Mouse (Mus musculus): ENCODE results near the gene Itgb2. TPM values are rescaled to one million over a fixed set of nuclear protein-coding genes. Genes with fewer than 3 reads are reported as not detected.

Gene Itgb2
- polyA plus RNA-seq, 1 experiment from 2014 or later: 2.1 TPM

- WGBS: 57% methylated on average over 3 of the region's 3 CpGs
- no peak overlapping the region for H3K4me3 ChIP-seq (ENCODE audit: low read depth, low read length)
- no peak overlapping the region for H3K9ac ChIP-seq (ENCODE audit: low read depth, low read length)
- ATAC-seq: no peak
- H3K4me1 ChIP-seq (replicated peaks; ENCODE audit: control insufficient read depth, insufficient read depth, low read length): peaks cover 24% of the 10 kb centered on the region
- H3K36me3 ChIP-seq (ENCODE audit: control insufficient read depth, insufficient read depth): peaks cover 39% of the 10 kb centered on the region
- no peaks in the 10 kb centered on the region for H3K27me3 ChIP-seq (replicated peaks; ENCODE audit: control insufficient read depth, insufficient read depth, low read length)
- H3K4me2 ChIP-seq (replicated peaks; ENCODE audit: low read depth): peak overlapping the region; percentile 28
- no peak for TF ChIP-seq CTCF (IDR thresholded peaks at IDR 0.05; ENCODE audit: low read depth)
- H3K27ac ChIP-seq (ENCODE audit: low read depth, low read length): peak overlapping the region; percentile 36
- H3K9me3 ChIP-seq (ENCODE audit: control insufficient read depth): no peaks in the 10 kb centered on the region
Measured at GRCm38 (mm10) chr10:77586637-77587036, 56.6 kb downstream of the Itgb2 start.

- Histone ChIP-seq H3K36me3 (ENCODE audit: control insufficient read depth, insufficient read depth) (peaks cover 45% of the 10 kb centered on the region), H3K9me3 (ENCODE audit: control insufficient read depth) (no peaks in the 10 kb centered on the region), H3K4me2 (replicated peaks; ENCODE audit: low read depth) (peak overlapping the region; percentile 28), H3K9ac (ENCODE audit: low read depth, low read length) (no peak overlapping the region), H3K27ac (ENCODE audit: low read depth, low read length) (0 out of 2 replicates have a peak overlapping the region, but pooled peaks have one; percentile 36), H3K4me1 (replicated peaks; ENCODE audit: control insufficient read depth, insufficient read depth, low read length) (peaks cover 24% of the 10 kb centered on the region), H3K4me3 (ENCODE audit: low read depth, low read length) (no peak overlapping the region), H3K27me3 (replicated peaks; ENCODE audit: control insufficient read depth, insufficient read depth, low read length) (no peaks in the 10 kb centered on the region)
- no peak for TF ChIP-seq CTCF (IDR thresholded peaks at IDR 0.05; ENCODE audit: low read depth)
- 47% methylated on average over 6 of the region's 6 CpGs for WGBS
- no peak for ATAC-seq
Measured at GRCm38 (mm10) chr10:77587091-77587775, 57.2 kb downstream of the Itgb2 start.

- ATAC-seq: no peak
- Histone ChIP-seq H3K27me3 (replicated peaks; ENCODE audit: control insufficient read depth, insufficient read depth, low read length) (no peaks in the 10 kb centered on the region), H3K36me3 (ENCODE audit: control insufficient read depth, insufficient read depth) (peaks cover 53% of the 10 kb centered on the region), H3K27ac (ENCODE audit: low read depth, low read length) (no peak overlapping the region), H3K4me3 (ENCODE audit: low read depth, low read length) (no peak overlapping the region), H3K9me3 (ENCODE audit: control insufficient read depth) (no peaks in the 10 kb centered on the region), H3K9ac (ENCODE audit: low read depth, low read length) (no peak overlapping the region), H3K4me2 (replicated peaks; ENCODE audit: low read depth) (no peak overlapping the region), H3K4me1 (replicated peaks; ENCODE audit: control insufficient read depth, insufficient read depth, low read length) (peaks cover 21% of the 10 kb centered on the region)
- 70% methylated on average over 2 of the region's 2 CpGs for WGBS
- TF ChIP-seq CTCF (IDR thresholded peaks at IDR 0.05; ENCODE audit: low read depth): no peak
Measured at GRCm38 (mm10) chr10:77588036-77588435, 58.0 kb downstream of the Itgb2 start.

- H3K27ac ChIP-seq (ENCODE audit: low read depth, low read length): no peak overlapping the region
- TF ChIP-seq CTCF (IDR thresholded peaks at IDR 0.05; ENCODE audit: low read depth): no peak
- H3K36me3 ChIP-seq (ENCODE audit: control insufficient read depth, insufficient read depth): peaks cover 64% of the 10 kb centered on the region
Measured at GRCm38 (mm10) chr10:77589117-77589516, 59.1 kb downstream of the Itgb2 start.

GRCm38 (mm10) chr10:77589749-77590148 lies 59.7 kb downstream of the Itgb2 start:
- Histone ChIP-seq H3K9ac (ENCODE audit: low read depth, low read length) (no peak overlapping the region), H3K4me1 (replicated peaks; ENCODE audit: control insufficient read depth, insufficient read depth, low read length) (peaks cover 17% of the 10 kb centered on the region), H3K4me2 (replicated peaks; ENCODE audit: low read depth) (no peak overlapping the region), H3K27me3 (replicated peaks; ENCODE audit: control insufficient read depth, insufficient read depth, low read length) (no peaks in the 10 kb centered on the region), H3K9me3 (ENCODE audit: control insufficient read depth) (no peaks in the 10 kb centered on the region), H3K4me3 (ENCODE audit: low read depth, low read length) (no peak overlapping the region), H3K36me3 (ENCODE audit: control insufficient read depth, insufficient read depth) (peaks cover 70% of the 10 kb centered on the region), H3K27ac (ENCODE audit: low read depth, low read length) (peak overlapping the region; percentile 28)
- 85% methylated on average over 8 of the region's 8 CpGs for WGBS
- TF ChIP-seq CTCF (IDR thresholded peaks at IDR 0.05; ENCODE audit: low read depth): no peak
- no peak for ATAC-seq

More at GRCm38 (mm10) chr10:77589117-77589516, 59.1 kb downstream of the Itgb2 start:
- H3K4me2 ChIP-seq (replicated peaks; ENCODE audit: low read depth): no peak overlapping the region
- H3K4me1 ChIP-seq (replicated peaks; ENCODE audit: control insufficient read depth, insufficient read depth, low read length): peaks cover 17% of the 10 kb centered on the region
- no peak for ATAC-seq
- WGBS: 67% methylated on average over 7 of the region's 7 CpGs
- H3K9ac ChIP-seq (ENCODE audit: low read depth, low read length): no peak overlapping the region
- no peaks in the 10 kb centered on the region for H3K9me3 ChIP-seq (ENCODE audit: control insufficient read depth)
- no peak overlapping the region for H3K4me3 ChIP-seq (ENCODE audit: low read depth, low read length)
- H3K27me3 ChIP-seq (replicated peaks; ENCODE audit: control insufficient read depth, insufficient read depth, low read length): no peaks in the 10 kb centered on the region

GRCm38 (mm10) chr10:77590812-77591211 lies 60.8 kb downstream of the Itgb2 start:
- peak; percentile 96 for TF ChIP-seq CTCF (IDR thresholded peaks at IDR 0.05; ENCODE audit: low read depth)
- Histone ChIP-seq H3K4me3 (ENCODE audit: low read depth, low read length) (no peak overlapping the region), H3K27ac (ENCODE audit: low read depth, low read length) (peak overlapping the region; percentile 28; the same call in 1 of the 2 replicates), H3K4me1 (replicated peaks; ENCODE audit: control insufficient read depth, insufficient read depth, low read length) (peaks cover 15% of the 10 kb centered on the region), H3K27me3 (replicated peaks; ENCODE audit: control insufficient read depth, insufficient read depth, low read length) (no peaks in the 10 kb centered on the region), H3K9ac (ENCODE audit: low read depth, low read length) (no peak overlapping the region), H3K36me3 (ENCODE audit: control insufficient read depth, insufficient read depth) (peaks cover 81% of the 10 kb centered on the region), H3K9me3 (ENCODE audit: control insufficient read depth) (no peaks in the 10 kb centered on the region), H3K4me2 (replicated peaks; ENCODE audit: low read depth) (no peak overlapping the region)
- 44% methylated on average over 6 of the region's 6 CpGs for WGBS
- peak; percentile 87 for ATAC-seq

All from intestine, postnatal 0 days (tissue).